ENCODE assay signal across 22 mouse cellular contexts in the genomic region with DNA sequence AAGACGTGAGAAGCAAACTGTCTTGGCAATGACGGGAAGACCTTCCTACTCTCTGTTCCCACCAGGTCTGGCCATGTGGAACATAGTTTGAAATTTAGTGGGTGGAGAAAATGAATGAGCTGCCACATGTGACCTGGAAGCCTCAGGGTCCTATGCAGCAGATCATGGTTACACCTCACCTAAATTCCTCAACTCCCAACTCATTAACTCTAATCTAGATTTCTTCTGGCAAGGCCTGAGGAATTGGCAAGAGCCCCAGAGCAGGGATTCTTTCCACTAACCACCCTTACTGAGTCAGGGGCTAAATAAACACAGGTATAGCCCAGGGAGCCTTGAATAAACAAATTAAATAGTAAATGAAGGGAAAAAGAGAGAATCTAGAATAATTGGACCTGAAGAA. TPM values are rescaled to one million over a fixed set of nuclear protein-coding genes. Genes with fewer than 3 reads are reported as not detected.
DNase-seq lines count a peak whose midpoint lies in the region; ATAC-seq and TF ChIP-seq lines count a peak whose summit lies in the region.
"Had no signal": no experiment of that assay in that cellular context is flagged by ENCODE, and none has a peak within 500 bp of the region (broad histone marks: within the 10 kb centered on the region; RNA-seq: fewer than 3 reads in every experiment).

No protein-coding gene starts in this region.

- 76% methylated on average over 2 of the region's 2 CpGs for WGBS in heart, embryonic 11.5 days (ENCODE audit: insufficient replicate concordance)
- WGBS in macrophage (ENCODE audit: missing documents), result 94% methylated on average over 2 of the region's 2 CpGs
- WGBS in midbrain, embryonic 11.5 days, result 90% methylated on average over 2 of the region's 2 CpGs

- no peak overlapping the region for H3K4me3 ChIP-seq in heart, embryonic 11.5 days (ENCODE audit: low read depth, low read length)
- no peak overlapping the region for H3K4me3 ChIP-seq in macrophage (ENCODE audit: inconsistent target)
- no peak overlapping the region for H3K4me3 ChIP-seq in midbrain, embryonic 11.5 days (ENCODE audit: low read depth, low read length)
- H3K4me3 ChIP-seq: embryonic facial prominence, embryonic 10.5 days; embryonic facial prominence, embryonic 12.5 days; forebrain, embryonic 12.5 days had no signal

- CTCF ChIA-PET in Patski (lab: Charles Lee), result interaction anchor here (0.8 to 8.0 kb wide), 3 partner anchors 20 to 67 kb away, joined by 3 to 72 read pairs (median 3); no protein-coding TSS in a partner anchor

- in situ Hi-C loops in Patski (cut with MboI; ENCODE audit: low pct_unique_long_range_greater_than_20kb), result loop anchor here (5.0 kb wide), 2 partner anchors 35 to 65 kb away; a partner anchor contains a TSS

- POLR2A ChIA-PET in Patski (lab: Charles Lee), result interaction anchor here (0.6 kb wide), 1 partner anchor 42 kb away, joined by 4 read pairs; no protein-coding TSS in a partner anchor

- no peak overlapping the region for H3K9ac ChIP-seq in heart, embryonic 11.5 days (ENCODE audit: low read depth, low read length)
- H3K9ac ChIP-seq in midbrain, embryonic 11.5 days (ENCODE audit: low read length), result no peak overlapping the region
- H3K9ac ChIP-seq: embryonic facial prominence, embryonic 12.5 days; forebrain, embryonic 12.5 days had no signal

- peaks cover 100% of the 10 kb centered on the region for H3K79me2 ChIP-seq in macrophage (ENCODE audit: inconsistent target)

- DNase-seq in heart, adult 11 months, result peak; percentile 75
- DNase-seq in Patski (ENCODE audit: low read depth, low spot score) (no peak), adipocyte (ENCODE audit: low spot score) (peak; percentile 74)
- no peak for DNase-seq in midbrain, embryonic 11.5 days (ENCODE audit: low spot score, missing footprints)
- DNase-seq: adrenal gland, adult 2 months; adrenal gland, postnatal 10 days; adrenal gland, postnatal 25 days; cerebellum, adult 11-12 months; cerebellum, adult 2 months; cerebellum, adult 9-10 months; cerebellum, postnatal 10 days; cerebellum, postnatal 25 days had no signal

- H3K4me2 ChIP-seq in heart, embryonic 11.5 days, result no peak overlapping the region
- H3K4me2 ChIP-seq in midbrain, embryonic 11.5 days, result no peak overlapping the region
- H3K4me2 ChIP-seq: embryonic facial prominence, embryonic 12.5 days; forebrain, embryonic 12.5 days had no signal

- H3K27me3 ChIP-seq in heart, embryonic 11.5 days (ENCODE audit: control insufficient read depth, insufficient read depth, low read length), result no peaks in the 10 kb centered on the region
- H3K27me3 ChIP-seq in Patski, result no peaks in the 10 kb centered on the region
- H3K27me3 ChIP-seq in midbrain, embryonic 11.5 days (ENCODE audit: control insufficient read depth, insufficient read depth, low read length), result no peaks in the 10 kb centered on the region
- H3K27me3 ChIP-seq: embryonic facial prominence, embryonic 12.5 days; forebrain, embryonic 12.5 days had no signal

- no peak for ATAC-seq in heart, embryonic 11.5 days (replicated peaks; ENCODE audit: insufficient number of reproducible peaks, low FRiP score, low TSS enrichment)
- ATAC-seq in Patski, result peak; percentile 28
- no peak for ATAC-seq in megakaryocyte-erythroid progenitor cell, adult 5-6 weeks (replicated peaks; ENCODE audit: low FRiP score, low TSS enrichment, poor library complexity, severe bottlenecking)
- no peak for ATAC-seq in midbrain, embryonic 11.5 days (ENCODE audit: low FRiP score)
- ATAC-seq: activated CD4-positive, CD25-positive, alpha-beta regulatory T cell, adult 4 months; forebrain, embryonic 14.5 days; forebrain, embryonic 16.5 days had no signal

- TF ChIP-seq CTCF in Patski (IDR thresholded peaks at IDR 0.05), result no peak

- H3K4me1 ChIP-seq in heart, embryonic 11.5 days (ENCODE audit: control insufficient read depth, insufficient read depth, low read length), result no peaks in the 10 kb centered on the region
- H3K4me1 ChIP-seq in midbrain, embryonic 11.5 days (ENCODE audit: control insufficient read depth, insufficient read depth, low read length), result no peaks in the 10 kb centered on the region
- H3K4me1 ChIP-seq: forebrain, embryonic 12.5 days had no signal

- H3K9me3 ChIP-seq in heart, embryonic 11.5 days (replicated peaks; ENCODE audit: control insufficient read depth, low read length), result no peaks in the 10 kb centered on the region
- H3K9me3 ChIP-seq in midbrain, embryonic 11.5 days (ENCODE audit: control insufficient read depth, low read length), result no peaks in the 10 kb centered on the region
- H3K9me3 ChIP-seq: embryonic facial prominence, embryonic 10.5 days; embryonic facial prominence, embryonic 12.5 days; forebrain, embryonic 12.5 days had no signal

- no peak overlapping the region for H3K27ac ChIP-seq in heart, embryonic 11.5 days (ENCODE audit: low read depth, low read length)
- H3K27ac ChIP-seq in macrophage, result peak overlapping the region; percentile 19; the same call in 1 of the 2 replicates
- no peak overlapping the region for H3K27ac ChIP-seq in midbrain, embryonic 11.5 days (ENCODE audit: low read depth, low read length)
- H3K27ac ChIP-seq: embryonic facial prominence, embryonic 10.5 days; embryonic facial prominence, embryonic 12.5 days; forebrain, embryonic 12.5 days had no signal

- H3K36me3 ChIP-seq in heart, embryonic 11.5 days (ENCODE audit: control insufficient read depth, insufficient read depth, low read length), result no peaks in the 10 kb centered on the region
- H3K36me3 ChIP-seq in macrophage (ENCODE audit: inconsistent target), result peaks cover 4% of the 10 kb centered on the region; the same call in 1 of the 2 replicates
- no peaks in the 10 kb centered on the region for H3K36me3 ChIP-seq in midbrain, embryonic 11.5 days (ENCODE audit: control insufficient read depth, insufficient read depth, low read length)
- H3K36me3 ChIP-seq: embryonic facial prominence, embryonic 10.5 days; embryonic facial prominence, embryonic 12.5 days had no signal

RNA-seq across cellular contexts. Expression of a gene that starts 13.8 kb away (rescaled TPM):
- 80.7 and 86.3 TPM in 2 replicates for polyA plus RNA-seq in heart, embryonic 11.5 days (2014; fragmentation: Nextera tagmentation; extraction: Ambion mirVana)
- polyA plus RNA-seq in Patski (2021), result 159 TPM
- total RNA-seq in macrophage (2018; cell fraction: chromatin; rRNA removed), result 100 to 1,000 TPM in 6 of 26 experiments, 10 to 100 TPM in 20; 30.8 to 121 (median 85.9) TPM
- 100 to 1,000 TPM; 213 to 351 (median 263) TPM for total RNA-seq in macrophage (2018; cell fraction: cytosol; rRNA removed)
- 100 to 1,000 TPM in 22 of 26 experiments, 10 to 100 TPM in 4; 65.3 to 155 (median 120) TPM for total RNA-seq in macrophage (2018; cell fraction: nucleus; rRNA removed)
- polyA plus RNA-seq in macrophage (2018), result 238 to 301 TPM (median 263 TPM) in 3 replicates
- total RNA-seq in megakaryocyte-erythroid progenitor cell, adult 5-6 weeks (2014; fragmentation: Nextera tagmentation), result 51.9 and 70.3 TPM in 2 replicates
- total RNA-seq in megakaryocyte-erythroid progenitor cell, adult 5-6 weeks (2017), result 21.0 and 32.0 TPM in 2 replicates
- 121 and 129 TPM in 2 replicates for polyA plus RNA-seq in midbrain, embryonic 11.5 days (2014; fragmentation: Nextera tagmentation; extraction: Ambion mirVana)

RNA-seq across cellular contexts. Expression of a gene that starts 33.5 kb away (rescaled TPM):
- polyA plus RNA-seq in heart, embryonic 11.5 days (2014; fragmentation: Nextera tagmentation; extraction: Ambion mirVana), result 6.4 and 8.2 TPM in 2 replicates
- polyA plus RNA-seq in Patski (2021), result 8.2 TPM
- total RNA-seq in macrophage (2018; cell fraction: chromatin; rRNA removed), result not detected
- total RNA-seq in macrophage (2018; cell fraction: cytosol; rRNA removed), result under 1 TPM in 1 of 26 experiments, not detected in 25; 0.13 TPM
- not detected for total RNA-seq in macrophage (2018; cell fraction: nucleus; rRNA removed)
- not detected in 3 replicates for polyA plus RNA-seq in macrophage (2018)
- total RNA-seq in megakaryocyte-erythroid progenitor cell, adult 5-6 weeks (2014; fragmentation: Nextera tagmentation), result 0.20 TPM in 1 of 2 replicates, not detected in the other
- total RNA-seq in megakaryocyte-erythroid progenitor cell, adult 5-6 weeks (2017), result 0.19 TPM in 1 of 2 replicates, not detected in the other
- 19.8 and 24.3 TPM in 2 replicates for polyA plus RNA-seq in midbrain, embryonic 11.5 days (2014; fragmentation: Nextera tagmentation; extraction: Ambion mirVana)
- polyA plus RNA-seq: activated CD4-positive, CD25-positive, alpha-beta regulatory T cell, adult 4 months; cortical plate, adult 2 months had no signal

RNA-seq across cellular contexts. Expression of a gene that starts 53.0 kb away (rescaled TPM):
- polyA plus RNA-seq in heart, embryonic 11.5 days (2014; fragmentation: Nextera tagmentation; extraction: Ambion mirVana), result 23.6 and 27.9 TPM in 2 replicates
- 84.2 TPM for polyA plus RNA-seq in Patski (2021)
- 10 to 100 TPM in 16 of 26 experiments, 1 to 10 TPM in 10; 2.0 to 47.5 (median 12.8) TPM for total RNA-seq in macrophage (2018; cell fraction: chromatin; rRNA removed)
- total RNA-seq in macrophage (2018; cell fraction: cytosol; rRNA removed), result 10 to 100 TPM in 19 of 26 experiments, 1 to 10 TPM in 7; 7.1 to 21.1 (median 11.2) TPM
- 10 to 100 TPM in 11 of 26 experiments, 1 to 10 TPM in 15; 4.1 to 36.0 (median 9.4) TPM for total RNA-seq in macrophage (2018; cell fraction: nucleus; rRNA removed)
- 13.3 to 20.5 TPM (median 14.5 TPM) in 3 replicates for polyA plus RNA-seq in macrophage (2018)
- 148 and 206 TPM in 2 replicates for total RNA-seq in megakaryocyte-erythroid progenitor cell, adult 5-6 weeks (2014; fragmentation: Nextera tagmentation)
- 16.7 and 20.6 TPM in 2 replicates for total RNA-seq in megakaryocyte-erythroid progenitor cell, adult 5-6 weeks (2017)
- polyA plus RNA-seq in midbrain, embryonic 11.5 days (2014; fragmentation: Nextera tagmentation; extraction: Ambion mirVana), result 10.5 and 12.9 TPM in 2 replicates

RNA-seq across cellular contexts. Expression of a gene that starts 55.3 kb away (rescaled TPM):
- 15.0 and 17.1 TPM in 2 replicates for polyA plus RNA-seq in heart, embryonic 11.5 days (2014; fragmentation: Nextera tagmentation; extraction: Ambion mirVana)
- polyA plus RNA-seq in Patski (2021), result 68.3 TPM
- 10 to 100 TPM; 33.0 to 83.1 (median 66.8) TPM for total RNA-seq in macrophage (2018; cell fraction: chromatin; rRNA removed)
- 1 to 10 TPM; 4.4 to 9.1 (median 6.4) TPM for total RNA-seq in macrophage (2018; cell fraction: cytosol; rRNA removed)
- 10 to 100 TPM; 15.4 to 54.3 (median 36.6) TPM for total RNA-seq in macrophage (2018; cell fraction: nucleus; rRNA removed)
- polyA plus RNA-seq in macrophage (2018), result 6.8 to 10.0 TPM (median 7.3 TPM) in 3 replicates
- total RNA-seq in megakaryocyte-erythroid progenitor cell, adult 5-6 weeks (2014; fragmentation: Nextera tagmentation), result 8.4 and 12.8 TPM in 2 replicates
- total RNA-seq in megakaryocyte-erythroid progenitor cell, adult 5-6 weeks (2017), result 2.2 and 3.8 TPM in 2 replicates
- 14.5 and 19.0 TPM in 2 replicates for polyA plus RNA-seq in midbrain, embryonic 11.5 days (2014; fragmentation: Nextera tagmentation; extraction: Ambion mirVana)

Comparison
In these comparisons a context has a peak if more than half of its experiments do, and no peak if none do; other contexts are left out.
1. DNase-seq: peak in heart, adult 11 months (single experiment) and adipocyte (single experiment); none in Patski (single experiment) and midbrain, embryonic 11.5 days (single experiment).